Mouse (Mus musculus): ENCODE results near the gene Fbxo6.

GRCm38 (mm10) chr4:148160436-148161390, 8.8 kb upstream of the Fbxo6 start, which contains the start of the genes Fbxo44 and Fbxo2:
- TF ChIP-seq POLR2A (IDR thresholded peaks at IDR 0.05; ENCODE audit: borderline replicate concordance, extremely low read depth, insufficient read depth, insufficient read length, poor library complexity, severe bottlenecking) (no peak), CTCF (IDR thresholded peaks at IDR 0.05; ENCODE audit: borderline replicate concordance, extremely low read depth, insufficient read depth, insufficient read length) (no peak)

All from brain, embryonic 14.5 days (tissue).